Mouse (Mus musculus) liver, postnatal 0 days (tissue): ENCODE results near the gene Tmem117. TPM values are rescaled to one million over a fixed set of nuclear protein-coding genes. Genes with fewer than 3 reads are reported as not detected.

ENCODE experiments used
- ATAC-seq: fragments of 200-750 bp; cut with Nextera tagmentation; 2 replicates; pipeline ENCODE4 v1.8.0; 2017; ENCODE audit warnings: mild to moderate bottlenecking, moderate library complexity
- DNase-seq: peaks from one replicate; pipeline ENCODE4 v3.0.0-alpha.2; 2016
- H3K27ac ChIP-seq: fragments of 300-500 bp; sonication (generic); 2 replicates; pipeline ENCODE4 v1.5.1; 2014; ENCODE audit warnings: antibody characterized with exemption, moderate library complexity, mild to moderate bottlenecking, low read depth
- H3K27me3 ChIP-seq: fragments of 300-500 bp; sonication (generic); 2 replicates; pipeline ENCODE4 v1.6.1; 2014; ENCODE audit warnings: low read length, control low read depth, mixed read lengths; ENCODE audit not compliant: insufficient read depth
- H3K36me3 ChIP-seq: fragments of 300-500 bp; sonication (generic); replicated peaks from 2 replicates; pipeline ENCODE4 v1.6.1; 2014; ENCODE audit warnings: mild to moderate bottlenecking, control low read depth, low read length, moderate library complexity, mixed read lengths; ENCODE audit not compliant: insufficient read depth
- H3K4me1 ChIP-seq: fragments of 300-500 bp; sonication (generic); 2 replicates; pipeline ENCODE4 v1.6.1; 2014; ENCODE audit warnings: antibody characterized with exemption, mild to moderate bottlenecking, control low read depth; ENCODE audit not compliant: insufficient read depth
- H3K4me2 ChIP-seq: fragments of 300-500 bp; sonication (generic); 2 replicates; pipeline ENCODE4 v1.6.1; 2014; ENCODE audit warnings: low read depth, mild to moderate bottlenecking, low read length, moderate library complexity, mixed read lengths
- H3K4me3 ChIP-seq: fragments of 300-500 bp; sonication (generic); 2 replicates; pipeline ENCODE4 v1.5.1; 2014; ENCODE audit warnings: low read depth, low read length
- H3K9ac ChIP-seq: fragments of 300-500 bp; sonication (generic); replicated peaks from 2 replicates; pipeline ENCODE4 v1.6.1; 2014; ENCODE audit warnings: mild to moderate bottlenecking, moderate library complexity
- H3K9me3 ChIP-seq: fragments of 300-500 bp; sonication (generic); 2 replicates; pipeline ENCODE4 v1.6.1; 2016; ENCODE audit warnings: mild to moderate bottlenecking, control low read depth, low read length, mixed read lengths
- CTCF ChIP-seq: sonication (generic); IDR thresholded peaks from 2 replicates; pipeline ENCODE4 v1.5.1; 2016; ENCODE audit warnings: antibody characterized with exemption, low read depth
- EP300 ChIP-seq: IDR thresholded peaks from 2 replicates; pipeline ENCODE4 v1.6.1; 2016; ENCODE audit warnings: antibody characterized with exemption, low read depth, mild to moderate bottlenecking
- WGBS: fragments of 180-500 bp; shearing (Covaris S2); extraction: QIAGEN DNeasy Blood & Tissue Kit; methylation state at CpG from one replicate; pipeline ENCODE4 v1.1.7; 2014; ENCODE audit not compliant: insufficient replicate concordance; 5-methylcytosine and 5-hydroxymethylcytosine counted together
- polyA plus RNA-seq: library from polyadenylated mRNA; unstranded; fragments of >200 nt; fragmentation: Nextera tagmentation; extraction: Ambion mirVana; gene quantifications from 2 replicates; pipeline ENCODE4 v1.2.1, GENCODE M21; 2015

The Tmem117 gene
- polyA plus RNA-seq, 1 experiment from 2014 or later, result not detected

DNA sequence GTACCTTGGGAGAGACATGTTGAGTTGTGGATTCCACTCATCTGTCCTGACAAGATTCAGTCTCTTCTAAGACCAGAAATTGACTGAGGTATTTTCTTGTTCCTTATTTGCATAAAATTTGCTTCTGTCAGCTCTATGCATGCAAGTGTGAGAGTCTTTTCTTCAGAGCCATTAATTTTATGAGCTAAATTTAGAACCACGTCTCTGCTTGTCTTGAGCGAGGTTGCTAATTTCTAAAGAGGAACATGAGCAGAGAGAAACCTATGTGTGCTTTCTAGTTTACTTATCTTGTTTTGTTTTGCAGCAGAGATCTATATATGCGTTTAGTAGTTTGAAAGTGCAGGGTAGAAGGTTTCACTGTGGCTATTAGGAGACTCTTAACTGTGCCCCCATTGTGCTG, 26.6 kb upstream of the Tmem117 start:
- H3K27ac ChIP-seq, result no peak overlapping the region
- no peak overlapping the region for H3K9ac ChIP-seq
- ATAC-seq, result no peak
- H3K27me3 ChIP-seq, result no peaks in the 10 kb centered on the region
- no peaks in the 10 kb centered on the region for H3K9me3 ChIP-seq
- no peak overlapping the region for H3K4me2 ChIP-seq
- peaks cover 3% of the 10 kb centered on the region; the same call in 1 of the 2 replicates for H3K4me1 ChIP-seq
- 36% methylated on average over 3 of the region's 3 CpGs for WGBS
- H3K36me3 ChIP-seq, result no peaks in the 10 kb centered on the region
- no peak for DNase-seq
- no peak overlapping the region for H3K4me3 ChIP-seq
- TF ChIP-seq EP300 (no peak), CTCF (no peak)

DNA sequence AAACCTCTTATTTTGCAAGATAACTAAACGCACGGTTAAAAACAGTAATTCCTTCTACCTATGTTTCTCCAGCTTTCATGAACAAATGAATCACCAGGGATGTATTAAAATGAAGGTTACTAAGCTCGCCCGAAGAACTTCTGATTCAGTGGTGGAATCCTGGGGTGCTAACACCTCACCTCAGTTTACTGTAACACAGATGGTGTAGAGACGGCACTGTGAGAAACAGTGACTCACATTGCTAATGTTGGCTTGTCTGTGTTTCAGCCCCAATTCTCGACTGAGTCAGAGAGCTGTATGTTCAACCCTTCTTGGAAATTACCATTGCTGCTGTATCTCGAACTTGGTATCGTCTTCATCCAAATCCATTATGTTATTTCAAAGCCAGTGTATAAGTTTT, 21.3 kb upstream of the Tmem117 start:
- Histone ChIP-seq H3K4me3 (no peak overlapping the region), H3K36me3 (no peaks in the 10 kb centered on the region), H3K9me3 (no peaks in the 10 kb centered on the region), H3K4me1 (no peaks in the 10 kb centered on the region), H3K4me2 (no peak overlapping the region), H3K27me3 (no peaks in the 10 kb centered on the region), H3K9ac (no peak overlapping the region), H3K27ac (no peak overlapping the region)
- ATAC-seq (no peak), DNase-seq (no peak)
- WGBS, result 82% methylated on average over 8 of the region's 8 CpGs
- TF ChIP-seq EP300, result no peak
- TF ChIP-seq CTCF, result no peak

DNA sequence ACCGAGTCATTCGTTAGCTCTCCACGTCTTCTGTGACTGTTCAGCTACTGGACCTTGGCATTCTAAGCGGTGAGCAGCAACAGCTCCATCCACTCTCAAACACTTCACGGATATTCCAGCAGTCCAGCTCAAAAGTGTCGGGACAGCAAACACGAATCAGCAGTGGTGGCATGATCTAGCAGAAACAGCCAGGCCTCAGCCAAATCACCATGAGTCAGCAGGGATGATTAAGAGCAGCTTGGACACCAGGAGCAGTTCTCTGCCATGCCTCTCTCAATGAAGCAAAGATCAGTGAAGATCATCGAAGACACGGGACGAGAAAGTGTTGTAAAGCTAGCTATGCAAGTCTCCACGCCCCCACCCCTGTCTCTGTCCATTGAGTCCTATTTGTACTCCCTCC, 13.0 kb upstream of the Tmem117 start:
- Histone ChIP-seq H3K4me2 (no peak overlapping the region), H3K4me3 (no peak overlapping the region), H3K36me3 (no peaks in the 10 kb centered on the region), H3K9me3 (no peaks in the 10 kb centered on the region), H3K27me3 (no peaks in the 10 kb centered on the region), H3K4me1 (no peaks in the 10 kb centered on the region), H3K27ac (no peak overlapping the region), H3K9ac (no peak overlapping the region)
- WGBS, result 83% methylated on average over 11 of the region's 11 CpGs
- no peak for TF ChIP-seq CTCF
- no peak for TF ChIP-seq EP300
- DNase-seq, result no peak
- no peak for ATAC-seq

DNA sequence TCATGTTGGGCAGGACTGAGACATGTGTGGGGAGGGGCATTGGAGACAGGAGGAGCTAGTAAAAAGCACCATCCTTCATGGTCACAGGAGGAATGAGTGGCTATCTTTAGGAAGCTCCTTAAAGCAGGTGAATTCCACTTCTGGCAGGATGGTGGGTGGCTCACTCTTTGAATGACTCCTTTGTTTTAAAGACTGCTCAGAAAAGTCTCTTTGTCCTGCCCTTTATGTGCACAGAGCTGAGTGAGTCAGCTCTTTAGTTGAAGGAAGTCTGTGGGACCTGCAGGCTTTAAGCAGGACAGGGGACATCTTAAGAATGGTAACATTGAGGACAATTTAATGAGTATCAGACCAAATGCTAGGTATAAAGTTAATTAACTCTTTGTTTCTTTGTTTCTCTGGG, 8.1 kb upstream of the Tmem117 start:
- Histone ChIP-seq H3K4me1 (no peaks in the 10 kb centered on the region), H3K4me3 (no peak overlapping the region), H3K27ac (no peak overlapping the region), H3K9ac (no peak overlapping the region), H3K36me3 (no peaks in the 10 kb centered on the region), H3K4me2 (no peak overlapping the region), H3K27me3 (no peaks in the 10 kb centered on the region), H3K9me3 (no peaks in the 10 kb centered on the region)
- no peak for ATAC-seq
- no peak for DNase-seq
- TF ChIP-seq EP300 (no peak), CTCF (no peak)

DNA sequence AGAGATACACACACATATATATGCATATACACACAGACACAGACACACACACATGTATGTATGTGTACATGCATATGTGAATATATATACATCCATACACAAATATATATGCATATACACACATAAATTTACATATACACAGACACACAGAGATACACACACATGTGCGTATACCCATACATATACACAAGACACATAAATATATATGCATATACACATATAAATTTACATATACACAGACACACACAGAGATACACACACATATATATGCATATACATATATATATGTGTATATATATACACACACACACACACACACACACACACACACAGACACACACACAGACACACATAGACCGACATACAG, 586 bp upstream of the Tmem117 start:
- Histone ChIP-seq H3K4me1 (no peaks in the 10 kb centered on the region), H3K9me3 (no peaks in the 10 kb centered on the region), H3K9ac (no peak overlapping the region), H3K27ac (no peak overlapping the region), H3K27me3 (peaks cover 28% of the 10 kb centered on the region), H3K4me2 (peak overlapping the region; percentile 76), H3K4me3 (no peak overlapping the region), H3K36me3 (no peaks in the 10 kb centered on the region)
- ATAC-seq, result no peak
- WGBS, result 47% methylated on average over 2 of the region's 2 CpGs
- DNase-seq, result no peak
- TF ChIP-seq EP300 (no peak), CTCF (no peak)

DNA sequence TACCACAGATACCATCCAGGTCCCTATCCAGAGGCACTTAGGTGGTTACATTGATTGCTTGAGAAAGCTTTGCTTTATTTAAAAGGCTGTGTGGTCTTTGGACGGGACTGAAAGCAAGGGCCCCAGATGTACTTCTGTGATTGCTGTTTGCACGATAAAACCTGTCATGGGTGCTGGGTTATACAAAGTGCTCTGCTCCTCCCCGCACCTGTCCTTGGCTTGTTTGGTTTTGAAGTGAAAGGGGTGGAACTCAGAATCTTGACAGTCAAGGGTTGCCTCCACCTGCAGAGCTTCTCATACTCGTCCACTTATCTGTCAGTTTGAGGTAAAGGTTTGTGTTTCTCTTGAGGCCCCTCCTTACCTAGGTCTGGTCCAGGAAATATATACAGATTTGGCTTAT, 1.5 kb downstream of the Tmem117 start:
- Histone ChIP-seq H3K27me3 (peaks cover 28% of the 10 kb centered on the region), H3K4me2 (no peak overlapping the region), H3K4me3 (no peak overlapping the region), H3K36me3 (no peaks in the 10 kb centered on the region), H3K27ac (no peak overlapping the region), H3K9me3 (no peaks in the 10 kb centered on the region), H3K4me1 (no peaks in the 10 kb centered on the region), H3K9ac (no peak overlapping the region)
- TF ChIP-seq CTCF (no peak), EP300 (no peak)
- DNase-seq (no peak), ATAC-seq (no peak)
- WGBS, result 56% methylated on average over 4 of the region's 4 CpGs

DNA sequence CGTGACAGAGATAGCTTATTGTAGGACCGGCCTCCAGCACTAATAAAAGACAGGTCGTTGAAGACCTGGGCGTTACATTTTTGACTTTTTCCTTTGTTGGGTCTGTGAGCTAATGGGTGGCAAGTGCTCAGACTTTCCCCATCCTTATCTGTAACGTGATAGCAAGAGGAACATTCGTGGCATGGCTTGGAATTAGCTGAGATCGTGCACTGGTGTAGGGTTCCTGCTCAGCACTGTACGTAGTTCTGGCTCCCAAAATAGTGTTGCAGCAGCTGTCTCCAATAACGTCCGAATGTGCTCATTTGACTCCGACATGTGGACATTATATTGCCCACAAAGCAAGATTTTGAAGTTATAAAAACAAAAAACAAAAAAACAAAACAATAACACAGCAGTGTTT, 5.5 kb downstream of the Tmem117 start:
- Histone ChIP-seq H3K9ac (no peak overlapping the region), H3K9me3 (no peaks in the 10 kb centered on the region), H3K36me3 (no peaks in the 10 kb centered on the region), H3K4me1 (no peaks in the 10 kb centered on the region), H3K27ac (no peak overlapping the region), H3K4me3 (no peak overlapping the region), H3K27me3 (peaks cover 15% of the 10 kb centered on the region), H3K4me2 (no peak overlapping the region)
- ATAC-seq (no peak), DNase-seq (no peak)
- WGBS, result 74% methylated on average over 11 of the region's 11 CpGs
- no peak for TF ChIP-seq CTCF
- no peak for TF ChIP-seq EP300
